Mouse (Mus musculus): Measurements from ENCODE around the gene Ythdc1. TPM values are rescaled to one million over a fixed set of nuclear protein-coding genes. Genes with fewer than 3 reads are reported as not detected.
"Not testable (repeated sequence)": the region's sequence is repeated elsewhere in the genome, so short reads cannot be mapped to it uniquely, and the experiment has no call there.

The Ythdc1 gene
- polyA plus RNA-seq, 1 experiment from 2014 or later: 57.5 TPM

DNA sequence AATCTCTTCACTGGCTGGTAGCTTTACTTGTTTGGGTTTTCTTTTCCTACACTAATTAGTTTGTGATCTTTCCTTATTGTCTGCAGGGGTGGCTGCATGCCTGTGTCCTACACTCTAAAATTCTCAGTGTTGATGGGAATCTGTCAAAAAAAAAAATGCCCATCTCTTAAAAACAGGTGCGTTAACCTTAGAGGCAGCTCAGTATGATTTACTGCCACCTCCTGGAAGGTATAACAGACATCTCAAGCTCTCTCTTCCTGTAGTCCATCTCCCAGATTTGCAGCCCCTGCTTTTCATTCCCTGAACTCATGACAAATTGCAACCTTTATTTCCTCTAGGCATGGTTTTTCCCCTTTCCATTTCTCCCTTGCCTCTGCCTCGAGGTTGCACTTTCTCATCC, 14.1 kb upstream of the Ythdc1 start:
- Histone ChIP-seq H3K4me1 (replicated peaks; ENCODE audit: control insufficient read depth, insufficient read depth, low read length) (no peaks in the 10 kb centered on the region), H3K27me3 (ENCODE audit: control insufficient read depth, insufficient read depth, low read length) (no peaks in the 10 kb centered on the region), H3K9ac (ENCODE audit: low read depth, low read length) (no peak overlapping the region), H3K27ac (ENCODE audit: low read depth, low read length) (no peak overlapping the region), H3K4me2 (replicated peaks; ENCODE audit: low read depth, low read length) (no peak overlapping the region), H3K9me3 (ENCODE audit: control insufficient read depth, low read length) (no peaks in the 10 kb centered on the region), H3K4me3 (ENCODE audit: low read depth, low read length) (no peak overlapping the region), H3K36me3 (ENCODE audit: control insufficient read depth, insufficient read depth, low read length) (no peaks in the 10 kb centered on the region)
- ATAC-seq (ENCODE audit: low FRiP score) (no peak), DNase-seq (ENCODE audit: low spot score) (no peak)
- 79% methylated on average over 2 of the region's 2 CpGs for WGBS

- Histone ChIP-seq H3K4me3 (ENCODE audit: low read depth, low read length) (no peak overlapping the region), H3K36me3 (ENCODE audit: control insufficient read depth, insufficient read depth, low read length) (no peaks in the 10 kb centered on the region), H3K9me3 (ENCODE audit: control insufficient read depth, low read length) (no peaks in the 10 kb centered on the region), H3K4me2 (replicated peaks; ENCODE audit: low read depth, low read length) (no peak overlapping the region), H3K4me1 (replicated peaks; ENCODE audit: control insufficient read depth, insufficient read depth, low read length) (no peaks in the 10 kb centered on the region), H3K27ac (ENCODE audit: low read depth, low read length) (no peak overlapping the region), H3K9ac (ENCODE audit: low read depth, low read length) (no peak overlapping the region), H3K27me3 (ENCODE audit: control insufficient read depth, insufficient read depth, low read length) (no peaks in the 10 kb centered on the region)
- DNase-seq (ENCODE audit: low spot score): no peak
- ATAC-seq (ENCODE audit: low FRiP score): no peak
- WGBS: 65% methylated on average over 4 of the region's 4 CpGs
These were observed 11.8 kb upstream of the Ythdc1 start for GRCm38 (mm10) chr5:86792249-86792648.

DNA sequence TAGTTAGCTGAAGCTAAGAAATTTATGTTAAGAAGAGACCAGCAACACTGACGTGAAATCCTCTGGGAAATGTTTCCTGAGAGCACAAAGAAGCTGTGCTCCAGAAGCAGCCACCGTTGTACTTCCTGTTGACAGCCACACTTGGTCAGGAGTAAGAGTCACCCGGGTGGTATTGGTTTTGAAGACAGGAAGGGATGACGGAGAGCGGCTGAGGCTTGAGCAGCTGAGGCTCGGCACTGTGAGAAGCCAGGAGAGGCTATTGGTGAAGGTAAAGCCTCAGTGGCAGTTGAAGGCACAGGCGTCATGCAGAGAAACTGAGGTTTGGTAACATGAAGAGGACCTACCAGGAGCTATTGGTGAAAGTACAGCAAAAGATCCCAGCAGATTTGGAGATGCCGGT, 11.2 kb upstream of the Ythdc1 start:
- H3K4me2 ChIP-seq (replicated peaks; ENCODE audit: low read depth, low read length): no peak overlapping the region
- no peak overlapping the region for H3K27ac ChIP-seq (ENCODE audit: low read depth, low read length)
- DNase-seq (ENCODE audit: low spot score) (no peak), ATAC-seq (ENCODE audit: low FRiP score) (no peak)
- H3K27me3 ChIP-seq (ENCODE audit: control insufficient read depth, insufficient read depth, low read length): no peaks in the 10 kb centered on the region
- no peaks in the 10 kb centered on the region for H3K9me3 ChIP-seq (ENCODE audit: control insufficient read depth, low read length)
- no peak overlapping the region for H3K9ac ChIP-seq (ENCODE audit: low read depth, low read length)
- 80% methylated on average over 8 of the region's 8 CpGs for whole genome bisulfite sequencing
- no peaks in the 10 kb centered on the region for H3K36me3 ChIP-seq (ENCODE audit: control insufficient read depth, insufficient read depth, low read length)
- no peak overlapping the region for H3K4me3 ChIP-seq (ENCODE audit: low read depth, low read length)
- H3K4me1 ChIP-seq (replicated peaks; ENCODE audit: control insufficient read depth, insufficient read depth, low read length): no peaks in the 10 kb centered on the region

DNA sequence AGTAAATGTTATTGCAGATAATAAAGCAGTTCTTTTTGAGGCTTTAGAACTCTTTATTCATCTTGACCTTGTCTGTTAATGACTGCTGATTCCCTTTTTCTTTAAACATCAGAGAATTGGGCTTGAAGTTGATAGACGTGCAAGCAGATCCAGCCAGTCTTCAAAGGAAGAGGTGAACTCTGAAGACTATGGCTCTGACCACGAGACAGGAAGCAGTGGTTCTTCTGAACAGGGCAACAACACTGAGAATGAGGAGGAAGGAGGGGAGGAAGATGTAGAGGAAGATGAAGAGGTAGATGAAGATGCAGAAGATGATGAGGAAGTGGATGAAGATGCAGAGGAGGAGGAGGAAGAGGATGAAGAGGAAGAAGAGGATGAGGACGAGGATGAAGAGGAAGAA, 12.8 kb downstream of the Ythdc1 start:
- H3K4me1 ChIP-seq (replicated peaks; ENCODE audit: control insufficient read depth, insufficient read depth, low read length): no peaks in the 10 kb centered on the region
- no peak overlapping the region for H3K4me2 ChIP-seq (replicated peaks; ENCODE audit: low read depth, low read length)
- whole genome bisulfite sequencing: 89% methylated on average over 3 of the region's 3 CpGs
- H3K9ac ChIP-seq (ENCODE audit: low read depth, low read length): no peak overlapping the region
- DNase-seq (ENCODE audit: low spot score): no peak
- H3K27me3 ChIP-seq (ENCODE audit: control insufficient read depth, insufficient read depth, low read length): no peaks in the 10 kb centered on the region
- H3K4me3 ChIP-seq (ENCODE audit: low read depth, low read length): no peak overlapping the region
- ATAC-seq (ENCODE audit: low FRiP score): no peak
- no peak overlapping the region for H3K27ac ChIP-seq (ENCODE audit: low read depth, low read length)
- no peaks in the 10 kb centered on the region for H3K9me3 ChIP-seq (ENCODE audit: control insufficient read depth, low read length)
- no peaks in the 10 kb centered on the region for H3K36me3 ChIP-seq (ENCODE audit: control insufficient read depth, insufficient read depth, low read length)

GRCm38 (mm10) chr5:86836378-86836777, 32.4 kb downstream of the Ythdc1 start:
- not testable (repeated sequence) for ATAC-seq (ENCODE audit: low FRiP score); H3K4me1 ChIP-seq (replicated peaks; ENCODE audit: control insufficient read depth, insufficient read depth, low read length); H3K9me3 ChIP-seq (ENCODE audit: control insufficient read depth, low read length); H3K4me2 ChIP-seq (replicated peaks; ENCODE audit: low read depth, low read length); H3K36me3 ChIP-seq (ENCODE audit: control insufficient read depth, insufficient read depth, low read length); H3K27me3 ChIP-seq (ENCODE audit: control insufficient read depth, insufficient read depth, low read length); DNase-seq (ENCODE audit: low spot score); H3K4me3 ChIP-seq (ENCODE audit: low read depth, low read length); H3K27ac ChIP-seq (ENCODE audit: low read depth, low read length); H3K9ac ChIP-seq (ENCODE audit: low read depth, low read length)
- WGBS: 89% methylated on average over 4 of the region's 4 CpGs

- no peaks in the 10 kb centered on the region for H3K27me3 ChIP-seq (ENCODE audit: control insufficient read depth, insufficient read depth, low read length)
- no peak overlapping the region for H3K9ac ChIP-seq (ENCODE audit: low read depth, low read length)
- DNase-seq (ENCODE audit: low spot score) (no peak), ATAC-seq (ENCODE audit: low FRiP score) (no peak)
- no peak overlapping the region for H3K4me2 ChIP-seq (replicated peaks; ENCODE audit: low read depth, low read length)
- no peaks in the 10 kb centered on the region for H3K36me3 ChIP-seq (ENCODE audit: control insufficient read depth, insufficient read depth, low read length)
- no peak overlapping the region for H3K27ac ChIP-seq (ENCODE audit: low read depth, low read length)
- no peak overlapping the region for H3K4me3 ChIP-seq (ENCODE audit: low read depth, low read length)
- 87% methylated on average over 1 of the region's 1 CpGs for WGBS
- H3K9me3 ChIP-seq (ENCODE audit: control insufficient read depth, low read length): no peaks in the 10 kb centered on the region
- H3K4me1 ChIP-seq (replicated peaks; ENCODE audit: control insufficient read depth, insufficient read depth, low read length): no peaks in the 10 kb centered on the region
These were observed 34.1 kb downstream of the Ythdc1 start for GRCm38 (mm10) chr5:86838110-86838509.

- Histone ChIP-seq H3K4me3 (ENCODE audit: low read depth, low read length) (no peak overlapping the region), H3K9ac (ENCODE audit: low read depth, low read length) (no peak overlapping the region), H3K36me3 (ENCODE audit: control insufficient read depth, insufficient read depth, low read length) (no peaks in the 10 kb centered on the region), H3K4me1 (replicated peaks; ENCODE audit: control insufficient read depth, insufficient read depth, low read length) (no peaks in the 10 kb centered on the region), H3K4me2 (replicated peaks; ENCODE audit: low read depth, low read length) (no peak overlapping the region), H3K27me3 (ENCODE audit: control insufficient read depth, insufficient read depth, low read length) (no peaks in the 10 kb centered on the region), H3K27ac (ENCODE audit: low read depth, low read length) (no peak overlapping the region), H3K9me3 (ENCODE audit: control insufficient read depth, low read length) (no peaks in the 10 kb centered on the region)
- no peak for DNase-seq (ENCODE audit: low spot score)
- 82% methylated on average over 1 of the region's 1 CpGs for WGBS
- ATAC-seq (ENCODE audit: low FRiP score): no peak
These were observed 35.5 kb downstream of the Ythdc1 start for GRCm38 (mm10) chr5:86839472-86839871.

DNA sequence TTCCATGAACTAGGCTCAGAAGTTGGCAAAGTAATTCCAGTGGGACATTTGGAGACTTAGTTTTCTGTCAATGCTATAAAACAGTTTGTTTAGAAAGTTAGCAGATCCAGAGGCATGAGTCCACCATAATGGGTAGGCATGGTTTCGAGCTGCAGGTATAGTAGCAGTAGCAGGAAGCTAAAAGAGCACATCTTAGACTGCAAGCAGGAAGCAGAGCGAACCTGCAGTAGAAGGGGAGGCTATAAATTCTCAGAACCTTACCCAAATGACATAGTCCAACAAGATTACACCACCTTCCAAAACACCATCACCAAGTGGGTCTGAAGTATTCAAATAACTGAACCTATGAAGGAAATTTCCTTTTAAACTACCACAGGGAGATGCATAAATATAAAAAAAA, 36.2 kb downstream of the Ythdc1 start:
- WGBS: 93% methylated on average over 2 of the region's 2 CpGs
- no peak overlapping the region for H3K4me2 ChIP-seq (replicated peaks; ENCODE audit: low read depth, low read length)
- H3K27ac ChIP-seq (ENCODE audit: low read depth, low read length): no peak overlapping the region
- H3K4me3 ChIP-seq (ENCODE audit: low read depth, low read length): no peak overlapping the region
- H3K36me3 ChIP-seq (ENCODE audit: control insufficient read depth, insufficient read depth, low read length): no peaks in the 10 kb centered on the region
- H3K9ac ChIP-seq (ENCODE audit: low read depth, low read length): no peak overlapping the region
- DNase-seq (ENCODE audit: low spot score): no peak
- no peaks in the 10 kb centered on the region for H3K9me3 ChIP-seq (ENCODE audit: control insufficient read depth, low read length)
- no peaks in the 10 kb centered on the region for H3K4me1 ChIP-seq (replicated peaks; ENCODE audit: control insufficient read depth, insufficient read depth, low read length)
- H3K27me3 ChIP-seq (ENCODE audit: control insufficient read depth, insufficient read depth, low read length): no peaks in the 10 kb centered on the region
- no peak for ATAC-seq (ENCODE audit: low FRiP score)

DNA sequence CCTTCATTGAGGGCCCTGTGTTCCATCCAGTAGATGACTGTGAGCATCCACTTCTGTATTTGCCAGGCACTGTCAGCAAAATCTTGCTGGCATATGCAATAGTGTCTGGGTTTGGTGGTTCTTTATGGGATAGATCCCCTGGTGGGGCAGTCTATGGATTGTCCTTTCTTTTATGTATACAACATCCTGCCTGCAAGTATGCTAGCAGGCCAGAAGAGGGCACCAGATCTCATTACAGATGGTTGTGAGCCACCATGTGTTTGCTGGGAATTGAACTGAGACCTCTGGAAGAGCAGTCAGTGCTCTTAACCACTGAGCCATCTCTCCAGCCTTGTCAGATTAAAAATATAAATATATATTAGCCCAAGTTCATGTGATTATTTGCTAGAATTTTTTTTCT, 37.2 kb downstream of the Ythdc1 start:
- ATAC-seq (ENCODE audit: low FRiP score): not testable (repeated sequence)

More for the DNA sequence above, 37.2 kb downstream of the Ythdc1 start:
- H3K36me3 ChIP-seq (ENCODE audit: control insufficient read depth, insufficient read depth, low read length); H3K27me3 ChIP-seq (ENCODE audit: control insufficient read depth, insufficient read depth, low read length); H3K27ac ChIP-seq (ENCODE audit: low read depth, low read length); H3K4me1 ChIP-seq (replicated peaks; ENCODE audit: control insufficient read depth, insufficient read depth, low read length); H3K9ac ChIP-seq (ENCODE audit: low read depth, low read length); H3K9me3 ChIP-seq (ENCODE audit: control insufficient read depth, low read length); H3K4me3 ChIP-seq (ENCODE audit: low read depth, low read length); H3K4me2 ChIP-seq (replicated peaks; ENCODE audit: low read depth, low read length); DNase-seq (ENCODE audit: low spot score): not testable (repeated sequence)
